Mouse (Mus musculus) myocyte (in vitro differentiated cells): ENCODE results near the gene Coro2a. TPM values are rescaled to one million over a fixed set of nuclear protein-coding genes. Genes with fewer than 3 reads are reported as not detected.
"Not testable (repeated sequence)": the region's sequence is repeated elsewhere in the genome, so short reads cannot be mapped to it uniquely, and the experiment has no call there.

Experiments used
- H3K27me3 ChIP-seq: one replicate; pipeline ENCODE4 v1.6.1; 2011; ENCODE audit not compliant: control insufficient read depth, insufficient read depth, insufficient read length
- H3K36me3 ChIP-seq: one replicate; pipeline ENCODE4 v1.6.1; 2011; ENCODE audit not compliant: control insufficient read depth, insufficient read depth
- H3K4me2 ChIP-seq: one replicate; pipeline ENCODE4 v1.6.1; 2011; ENCODE audit warnings: low read depth, control low read depth
- H3K4me3 ChIP-seq: one replicate; pipeline ENCODE4 v1.5.1; 2011; ENCODE audit warnings: mild to moderate bottlenecking, control low read depth, moderate library complexity
- H3K79me2 ChIP-seq: one replicate; pipeline ENCODE4 v1.6.1; 2011; ENCODE audit not compliant: control insufficient read depth, insufficient read depth
- H3ac ChIP-seq: one replicate; pipeline ENCODE4 v1.6.1; 2011; ENCODE audit not compliant: control insufficient read depth, insufficient read length
- CEBPB ChIP-seq: IDR thresholded peaks from 2 replicates; pipeline ENCODE4 v1.6.1; 2011; ENCODE audit warnings: mild to moderate bottlenecking, moderate library complexity; ENCODE audit not compliant: poor library complexity, insufficient read depth, severe bottlenecking
- E2F4 ChIP-seq: IDR thresholded peaks from one replicate; pipeline ENCODE4 v1.6.1; 2011; ENCODE audit warnings: mild to moderate bottlenecking, control low read depth, moderate library complexity; ENCODE audit not compliant: insufficient read depth
- MAX ChIP-seq: IDR thresholded peaks from one replicate; pipeline ENCODE4 v1.6.1; 2011; ENCODE audit warnings: low read depth, mild to moderate bottlenecking, control low read depth
- MYOD1 ChIP-seq, 3 experiments: IDR thresholded peaks; one replicate each; pipeline ENCODE4 v1.6.1; 2011; ENCODE audit warnings: control low read depth in 2 of 3, low read depth in 2 of 3, mild to moderate bottlenecking in 2 of 3, moderate library complexity in 1 of 3; ENCODE audit not compliant: insufficient read length in 2 of 3, control insufficient read depth in 1 of 3
- MYOG ChIP-seq, 3 experiments: IDR thresholded peaks; one replicate each; pipeline ENCODE4 v1.6.1; 2011; ENCODE audit warnings: control low read depth in 2 of 3, low read depth in 2 of 3, mild to moderate bottlenecking in 2 of 3; ENCODE audit not compliant: insufficient read length in 2 of 3, control insufficient read depth in 1 of 3, insufficient read depth in 1 of 3
- POLR2A ChIP-seq: IDR thresholded peaks from one replicate; pipeline ENCODE4 v1.6.1; 2011; ENCODE audit warnings: low read depth, mild to moderate bottlenecking, control low read depth, moderate library complexity; ENCODE audit not compliant: insufficient read length
- POLR2AphosphoS2 ChIP-seq: IDR thresholded peaks from one replicate; pipeline ENCODE4 v1.6.1; 2011; ENCODE audit warnings: low read depth, control low read depth; ENCODE audit not compliant: insufficient read length
- REST ChIP-seq: IDR thresholded peaks from one replicate; pipeline ENCODE4 v1.6.1; 2011; ENCODE audit warnings: mild to moderate bottlenecking, control low read depth, moderate library complexity; ENCODE audit not compliant: insufficient read depth, insufficient read length
- SRF ChIP-seq: IDR thresholded peaks from one replicate; pipeline ENCODE4 v1.6.1; 2011; ENCODE audit warnings: low read depth; ENCODE audit not compliant: control insufficient read depth, insufficient read length
- TCF12 ChIP-seq: IDR thresholded peaks from one replicate; pipeline ENCODE4 v1.6.1; 2011; ENCODE audit warnings: mild to moderate bottlenecking, control low read depth; ENCODE audit not compliant: poor library complexity, insufficient read depth, severe bottlenecking
- TCF3 ChIP-seq: IDR thresholded peaks from one replicate; pipeline ENCODE4 v1.6.1; 2011; ENCODE audit warnings: low read depth, control low read depth; ENCODE audit not compliant: insufficient read length
- USF1 ChIP-seq: IDR thresholded peaks from one replicate; pipeline ENCODE4 v1.6.1; 2011; ENCODE audit warnings: low read depth, mild to moderate bottlenecking, control low read depth, moderate library complexity
- polyA plus RNA-seq: library from polyadenylated mRNA; unstranded; fragments of >200 nt; fragmentation: generic; extraction: Trizol; gene quantifications from one replicate; pipeline ENCODE4 v1.2.1, GENCODE M21; 2012; ENCODE audit warnings: missing spikeins

The Coro2a gene
- polyA plus RNA-seq, 1 experiment = 0.30 TPM

GRCm38 (mm10) chr4:46601258-46601843 lies 651 bp downstream of the Coro2a start:
- H3K4me2 ChIP-seq = no peak overlapping the region

DNA sequence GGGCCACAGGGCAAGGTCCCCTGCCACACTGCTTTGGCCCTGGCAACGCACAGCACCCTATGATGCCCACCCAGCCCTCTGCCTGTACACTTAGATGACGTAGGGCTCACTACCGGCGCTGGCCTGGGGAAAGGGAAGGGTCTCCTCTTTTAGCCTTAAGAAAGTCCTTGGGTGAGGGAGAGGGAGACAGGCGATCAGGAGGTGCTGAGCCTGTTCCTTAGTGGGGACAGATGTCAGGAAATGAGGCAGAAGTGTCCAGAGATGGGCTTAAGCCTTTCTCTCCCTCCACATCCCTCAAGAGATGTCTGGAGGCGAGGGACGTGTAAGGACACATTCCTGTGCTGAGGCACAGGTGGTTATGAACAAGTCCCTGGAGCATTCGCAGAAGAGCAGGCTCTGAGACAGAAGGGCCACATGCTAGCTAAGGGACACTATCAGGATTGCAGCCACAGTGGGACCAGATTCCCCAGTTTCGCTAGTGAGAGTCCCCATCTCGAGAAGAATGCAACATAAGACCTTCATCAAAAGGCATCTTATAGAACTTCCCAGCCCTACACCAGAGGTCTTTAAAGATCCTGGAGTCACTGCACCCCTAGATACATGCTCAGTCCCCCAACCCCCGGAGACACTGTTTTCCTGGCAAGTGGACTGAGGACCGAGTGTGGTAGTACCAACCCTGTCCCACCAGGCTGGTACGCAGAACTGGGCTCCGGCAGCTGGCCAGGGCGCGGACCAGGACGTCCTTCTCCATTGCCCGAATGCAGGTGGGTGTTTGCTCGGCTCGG lies 1.3 kb downstream of the Coro2a start:
- no peak overlapping the region for H3K4me3 ChIP-seq
- TF ChIP-seq MYOD1 (IDR thresholded peaks at IDR 0.05; ENCODE audit: control insufficient read depth in 1 of 3, insufficient read length in 2 of 3, low read depth in 2 of 3) = no peak
- no peak overlapping the region for H3ac ChIP-seq
- H3K27me3 ChIP-seq = peaks cover 30% of the 10 kb centered on the region
- H3K4me2 ChIP-seq = no peak overlapping the region
- H3K36me3 ChIP-seq = no peaks in the 10 kb centered on the region
- H3K79me2 ChIP-seq = no peaks in the 10 kb centered on the region

More at GRCm38 (mm10) chr4:46601258-46601843, 651 bp downstream of the Coro2a start:
- H3K4me3 ChIP-seq = no peak overlapping the region
- TF ChIP-seq USF1 (no peak), POLR2A (no peak)
- H3ac ChIP-seq = no peak overlapping the region
- no peaks in the 10 kb centered on the region for H3K79me2 ChIP-seq
- H3K36me3 ChIP-seq = no peaks in the 10 kb centered on the region
- H3K27me3 ChIP-seq = peaks cover 30% of the 10 kb centered on the region

DNA sequence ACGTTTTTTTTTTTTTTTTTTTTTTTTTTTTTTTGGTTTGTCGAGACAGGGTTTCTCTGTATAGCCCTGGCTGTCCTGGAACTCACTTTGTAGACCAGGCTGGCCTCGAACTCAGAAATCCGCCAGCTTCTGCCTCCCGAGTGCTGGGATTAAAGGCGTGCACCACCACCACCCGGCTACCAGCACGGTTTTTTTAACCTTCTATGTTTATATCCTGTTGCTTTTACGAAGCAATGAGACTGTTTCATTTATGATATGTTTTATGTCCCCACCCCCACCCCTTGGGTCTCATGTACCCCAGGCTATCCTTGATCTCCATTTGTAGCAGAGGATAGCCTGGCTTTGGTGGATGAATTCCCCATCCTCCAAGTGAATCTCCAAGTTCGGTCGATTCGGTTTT lies 2.4 kb downstream of the Coro2a start:
- H3K4me2 ChIP-seq, H3K4me3 ChIP-seq, H3ac ChIP-seq, H3K36me3 ChIP-seq, H3K79me2 ChIP-seq: not testable (repeated sequence)
- peaks cover 30% of the 10 kb centered on the region for H3K27me3 ChIP-seq

- Histone ChIP-seq H3K27me3 (peaks cover 30% of the 10 kb centered on the region), H3K4me2 (no peak overlapping the region), H3K79me2 (no peaks in the 10 kb centered on the region), H3ac (no peak overlapping the region), H3K36me3 (no peaks in the 10 kb centered on the region), H3K4me3 (no peak overlapping the region)
- TF ChIP-seq POLR2A = no peak
- no peak for TF ChIP-seq REST
- no peak for TF ChIP-seq MAX
- TF ChIP-seq POLR2AphosphoS2 = no peak
- TF ChIP-seq CEBPB = no peak
- TF ChIP-seq SRF = no peak
- TF ChIP-seq USF1 = no peak
- no peak for TF ChIP-seq TCF3
- no peak for TF ChIP-seq E2F4
- TF ChIP-seq MYOG (IDR thresholded peaks at IDR 0.05; ENCODE audit: control insufficient read depth in 1 of 3, insufficient read depth in 1 of 3, insufficient read length in 2 of 3, low read depth in 2 of 3) = no peak
- TF ChIP-seq MYOD1 (IDR thresholded peaks at IDR 0.05; ENCODE audit: control insufficient read depth in 1 of 3, insufficient read length in 2 of 3, low read depth in 2 of 3) = no peak
- TF ChIP-seq TCF12 = no peak
Measured at GRCm38 (mm10) chr4:46598981-46599380, 3.0 kb downstream of the Coro2a start.

DNA sequence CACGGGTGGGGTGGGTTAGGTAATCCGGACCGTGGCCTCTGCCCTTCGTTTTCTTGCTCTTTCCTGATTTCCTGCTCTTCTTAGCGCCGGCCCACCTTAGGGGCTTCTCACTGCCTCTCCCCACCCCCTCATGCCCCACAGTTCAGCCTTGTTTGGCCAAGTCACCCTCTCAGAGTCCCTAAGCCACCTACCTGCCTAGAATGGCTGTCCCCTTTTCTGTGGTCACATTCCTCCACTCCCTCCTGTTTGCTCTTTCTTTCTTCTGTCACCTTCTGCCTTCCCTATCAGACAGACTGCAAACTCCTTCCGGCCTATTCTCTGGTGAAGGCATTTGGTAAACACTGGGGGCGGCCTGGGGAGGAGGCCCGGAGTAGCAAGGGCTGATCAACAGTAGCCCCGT lies 3.9 kb downstream of the Coro2a start:
- no peaks in the 10 kb centered on the region for H3K36me3 ChIP-seq
- H3K79me2 ChIP-seq = no peaks in the 10 kb centered on the region
- TF ChIP-seq MYOD1 (IDR thresholded peaks at IDR 0.05; ENCODE audit: control insufficient read depth in 1 of 3, insufficient read length in 2 of 3, low read depth in 2 of 3) (no peak), SRF (no peak), USF1 (no peak), TCF3 (no peak), E2F4 (no peak), POLR2A (no peak), MYOG (IDR thresholded peaks at IDR 0.05; ENCODE audit: control insufficient read depth in 1 of 3, insufficient read depth in 1 of 3, insufficient read length in 2 of 3, low read depth in 2 of 3) (no peak), POLR2AphosphoS2 (no peak), MAX (no peak), REST (no peak), TCF12 (no peak)
- H3ac ChIP-seq = no peak overlapping the region
- H3K27me3 ChIP-seq = peaks cover 30% of the 10 kb centered on the region
- no peak overlapping the region for H3K4me2 ChIP-seq
- H3K4me3 ChIP-seq = no peak overlapping the region
